Mouse (Mus musculus): ENCODE measurements around the gene Osgin1.

GRCm38 (mm10) chr8:119447781-119448170 lies 13.9 kb downstream of the Osgin1 start:
- TF ChIP-seq USF1 (IDR thresholded peaks at IDR 0.05; ENCODE audit: low read depth) (no peak), MAX (IDR thresholded peaks at IDR 0.05; ENCODE audit: low read depth) (no peak), MYOG (IDR thresholded peaks at IDR 0.05; ENCODE audit: control insufficient read depth in 1 of 3, insufficient read depth in 1 of 3, insufficient read length in 2 of 3, low read depth in 2 of 3) (no peak), POLR2A (IDR thresholded peaks at IDR 0.05; ENCODE audit: insufficient read length, low read depth) (no peak), TCF12 (IDR thresholded peaks at IDR 0.05; ENCODE audit: insufficient read depth, poor library complexity, severe bottlenecking) (no peak), POLR2AphosphoS2 (IDR thresholded peaks at IDR 0.05; ENCODE audit: insufficient read length, low read depth) (no peak), REST (IDR thresholded peaks at IDR 0.05; ENCODE audit: insufficient read depth, insufficient read length) (no peak), CEBPB (IDR thresholded peaks at IDR 0.05; ENCODE audit: insufficient read depth, poor library complexity, severe bottlenecking) (no peak)
